Mouse (Mus musculus): ENCODE results near the gene Nmral1.
"Not testable (repeated sequence)": the region's sequence is repeated elsewhere in the genome, so short reads cannot be mapped to it uniquely, and the experiment has no call there.

Gene Nmral1

GRCm38 (mm10) chr16:4718753-4719518 is at the start of gene Nmral1:
Gene Nmral1, minus strand, starts transcription at chr16:4719356.
- peak; percentile 36 for DNase-seq (ENCODE audit: low spot score)

GRCm38 (mm10) chr16:4768719-4769118 is 49.6 kb upstream of the Nmral1 start:
- no peak for DNase-seq (ENCODE audit: low spot score)

GRCm38 (mm10) chr16:4767012-4767790 is 48.0 kb upstream of the Nmral1 start:
- no peak for DNase-seq (ENCODE audit: low spot score)

- no peak for DNase-seq (ENCODE audit: low spot score)
Measured at GRCm38 (mm10) chr16:4765852-4766251, 46.7 kb upstream of the Nmral1 start.

- DNase-seq (ENCODE audit: low spot score), result peak; percentile 53
Measured at GRCm38 (mm10) chr16:4763276-4763675, 44.1 kb upstream of the Nmral1 start.

- DNase-seq (ENCODE audit: low spot score), result no peak
Measured at GRCm38 (mm10) chr16:4762437-4762836, 43.3 kb upstream of the Nmral1 start.

GRCm38 (mm10) chr16:4756660-4757335 is 37.6 kb upstream of the Nmral1 start:
- DNase-seq (ENCODE audit: low spot score), result not testable (repeated sequence)

- DNase-seq (ENCODE audit: low spot score), result no peak
Measured at GRCm38 (mm10) chr16:4754045-4754444, 34.9 kb upstream of the Nmral1 start.

GRCm38 (mm10) chr16:4752155-4752554 is 33.0 kb upstream of the Nmral1 start:
- no peak for DNase-seq (ENCODE audit: low spot score)

GRCm38 (mm10) chr16:4742186-4742585 is 23.0 kb upstream of the Nmral1 start:
- no peak for DNase-seq (ENCODE audit: low spot score)

- no peak for DNase-seq (ENCODE audit: low spot score)
Measured at GRCm38 (mm10) chr16:4739994-4740393, 20.8 kb upstream of the Nmral1 start.

GRCm38 (mm10) chr16:4736262-4736661 is 17.1 kb upstream of the Nmral1 start:
- DNase-seq (ENCODE audit: low spot score), result no peak

- no peak for DNase-seq (ENCODE audit: low spot score)
Measured at GRCm38 (mm10) chr16:4730776-4731358, 11.7 kb upstream of the Nmral1 start.

GRCm38 (mm10) chr16:4727963-4728362 is 8.8 kb upstream of the Nmral1 start:
- no peak for DNase-seq (ENCODE audit: low spot score)

- no peak for DNase-seq (ENCODE audit: low spot score)
Measured at GRCm38 (mm10) chr16:4727526-4727925, 8.4 kb upstream of the Nmral1 start.

- DNase-seq (ENCODE audit: low spot score), result no peak
Measured at GRCm38 (mm10) chr16:4726528-4727128, 7.5 kb upstream of the Nmral1 start.

GRCm38 (mm10) chr16:4725780-4726527 is 6.8 kb upstream of the Nmral1 start, which contains the start of gene Hmox2:
Gene Hmox2, plus strand, starts transcription at chr16:4726361.
- DNase-seq (ENCODE audit: low spot score), result peak; percentile 58

GRCm38 (mm10) chr16:4725266-4725665 is 6.1 kb upstream of the Nmral1 start:
- no peak for DNase-seq (ENCODE audit: low spot score)

GRCm38 (mm10) chr16:4722915-4723209 is 3.7 kb upstream of the Nmral1 start:
- no peak for DNase-seq (ENCODE audit: low spot score)

GRCm38 (mm10) chr16:4722128-4722914 is 3.2 kb upstream of the Nmral1 start:
- no peak for DNase-seq (ENCODE audit: low spot score)

Measured in layer of hippocampus, adult 9-10 months (tissue).